Mouse (Mus musculus): ENCODE data around the gene Trp53i13. TPM values are rescaled to one million over a fixed set of nuclear protein-coding genes. Genes with fewer than 3 reads are reported as not detected.

Gene Trp53i13
- total RNA-seq, 2 experiments from 2014 or later = 3.6 to 5.0 TPM

DNA sequence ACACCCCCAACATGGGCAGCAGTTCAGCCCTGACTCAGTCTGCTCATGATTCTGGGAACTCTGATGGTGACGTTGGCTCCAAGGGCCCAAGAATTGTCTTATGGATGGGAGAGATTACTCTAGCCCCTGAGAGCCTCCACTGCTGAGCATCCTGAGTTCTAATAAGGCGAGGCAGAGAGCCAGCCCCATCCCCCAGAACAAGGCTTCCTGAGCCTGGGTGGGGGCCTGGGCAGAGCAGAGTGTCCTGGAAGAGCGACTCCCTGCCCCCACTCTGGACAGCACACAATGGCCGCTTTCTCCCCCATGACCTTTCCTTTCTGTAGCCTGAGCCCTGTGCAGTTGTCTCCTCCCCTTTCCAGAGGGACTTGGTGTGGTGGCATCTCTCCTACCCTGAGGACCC, 17.9 kb downstream of the Trp53i13 start:
- intact Hi-C loops (cut with DNase I) = loop anchor here (10.0 kb wide), 1 partner anchor 487 kb away; the partner anchor contains the start of gene Phf12
- no peak for DNase-seq (ENCODE audit: extremely low spot score in 1 of 2, low spot score in 2 of 2)
- no peak overlapping the region for H3K4me3 ChIP-seq
- peak overlapping the region; percentile 84 for H3K27ac ChIP-seq
- TF ChIP-seq CTCF (IDR thresholded peaks at IDR 0.05) = no peak

DNA sequence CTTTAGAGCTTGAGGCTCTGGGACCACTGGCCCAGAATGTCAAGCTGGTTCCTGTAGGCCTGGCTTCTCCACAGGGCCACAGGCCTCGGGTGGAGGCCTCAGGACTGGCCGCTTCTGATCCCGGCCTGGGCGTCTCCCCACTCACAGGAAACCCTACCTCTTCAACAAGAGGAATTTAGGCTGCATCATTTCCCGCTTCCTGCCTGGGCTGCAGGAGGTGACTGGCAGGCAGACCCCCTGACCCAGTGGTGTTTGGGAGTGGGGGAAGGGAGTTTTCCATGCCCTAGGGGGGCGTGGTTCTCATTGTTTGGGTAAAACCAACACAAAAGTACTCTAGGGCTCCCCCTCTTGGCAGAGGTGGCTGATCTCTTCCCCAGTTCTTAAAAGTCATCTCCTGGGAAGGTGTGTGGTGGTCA, 18.4 kb downstream of the Trp53i13 start:
- DNase-seq (ENCODE audit: extremely low spot score in 1 of 2, low spot score in 2 of 2) = no peak
- Histone ChIP-seq H3K27ac (peak overlapping the region; percentile 84), H3K4me3 (no peak overlapping the region)
- intact Hi-C loops (cut with DNase I) = loop anchor here (10.0 kb wide), 1 partner anchor 487 kb away; the partner anchor contains the start of gene Phf12
- TF ChIP-seq CTCF (IDR thresholded peaks at IDR 0.05) = peak; percentile 60

DNA sequence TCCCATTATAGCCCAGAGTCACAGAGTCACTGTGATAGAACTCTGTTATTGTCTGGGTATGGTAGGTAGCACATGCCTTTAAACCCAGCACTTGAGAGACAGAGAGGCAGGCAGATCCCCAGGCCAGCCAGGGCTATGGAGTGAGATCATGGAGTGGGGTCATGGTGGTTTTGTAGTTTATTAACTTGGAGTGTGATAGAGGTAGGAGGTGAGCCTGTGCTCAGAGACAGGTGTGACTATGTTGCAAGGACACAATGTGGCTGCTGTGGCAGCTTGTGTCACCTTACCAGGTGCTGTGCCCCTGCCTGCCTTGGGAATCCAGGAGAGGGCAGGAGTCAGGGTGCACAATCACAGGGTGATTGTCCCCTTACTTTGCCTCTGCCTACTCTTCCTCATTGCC, 20.3 kb downstream of the Trp53i13 start:
- no peak overlapping the region for H3K4me3 ChIP-seq
- intact Hi-C loops (cut with DNase I) = loop anchor here (10.0 kb wide), 1 partner anchor 489 kb away; the partner anchor contains the start of gene Phf12
- no peak overlapping the region for H3K27ac ChIP-seq
- TF ChIP-seq CTCF (IDR thresholded peaks at IDR 0.05) = no peak
- no peak for DNase-seq (ENCODE audit: extremely low spot score in 1 of 2, low spot score in 2 of 2)

DNA sequence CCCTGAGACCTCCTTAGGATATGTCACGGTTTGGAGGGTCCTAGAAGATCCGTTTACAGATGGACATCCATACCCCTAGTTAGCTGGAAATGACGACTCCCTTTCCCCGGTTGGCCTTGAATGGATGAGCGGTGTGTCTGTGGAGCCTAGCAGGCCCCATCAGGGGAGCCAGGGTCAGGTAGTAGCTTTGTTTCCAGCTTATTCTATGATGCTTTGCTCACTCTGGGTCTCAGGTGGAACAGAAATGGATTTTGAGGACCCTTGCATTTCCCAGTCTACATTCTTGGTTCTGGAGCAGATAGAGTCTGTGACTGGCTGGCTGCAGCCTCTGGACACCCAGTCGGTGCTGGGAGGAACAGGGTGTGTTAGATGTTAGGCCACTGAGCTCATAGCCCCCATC, 21.0 kb downstream of the Trp53i13 start:
- intact Hi-C loops (cut with DNase I) = loop anchor here (5.0 to 10.0 kb wide), 2 partner anchors 113 to 490 kb away; partner anchors contain the start of genes Phf12 and Taok1
- no peak for DNase-seq (ENCODE audit: extremely low spot score in 1 of 2, low spot score in 2 of 2)
- no peak for TF ChIP-seq CTCF (IDR thresholded peaks at IDR 0.05)
- Histone ChIP-seq H3K27ac (peak overlapping the region; percentile 93), H3K4me3 (peak overlapping the region; percentile 80)

GRCm38 (mm10) chr11:77494344-77494676, 21.5 kb downstream of the Trp53i13 start:
- no peak for TF ChIP-seq CTCF (IDR thresholded peaks at IDR 0.05)
- Histone ChIP-seq H3K27ac (peak overlapping the region; percentile 93), H3K4me3 (peak overlapping the region; percentile 80)
- intact Hi-C loops (cut with DNase I) = loop anchor here (5.0 to 10.0 kb wide), 2 partner anchors 113 to 490 kb away; partner anchors contain the start of genes Phf12 and Taok1
- no peak for DNase-seq (ENCODE audit: extremely low spot score in 1 of 2, low spot score in 2 of 2)

DNA sequence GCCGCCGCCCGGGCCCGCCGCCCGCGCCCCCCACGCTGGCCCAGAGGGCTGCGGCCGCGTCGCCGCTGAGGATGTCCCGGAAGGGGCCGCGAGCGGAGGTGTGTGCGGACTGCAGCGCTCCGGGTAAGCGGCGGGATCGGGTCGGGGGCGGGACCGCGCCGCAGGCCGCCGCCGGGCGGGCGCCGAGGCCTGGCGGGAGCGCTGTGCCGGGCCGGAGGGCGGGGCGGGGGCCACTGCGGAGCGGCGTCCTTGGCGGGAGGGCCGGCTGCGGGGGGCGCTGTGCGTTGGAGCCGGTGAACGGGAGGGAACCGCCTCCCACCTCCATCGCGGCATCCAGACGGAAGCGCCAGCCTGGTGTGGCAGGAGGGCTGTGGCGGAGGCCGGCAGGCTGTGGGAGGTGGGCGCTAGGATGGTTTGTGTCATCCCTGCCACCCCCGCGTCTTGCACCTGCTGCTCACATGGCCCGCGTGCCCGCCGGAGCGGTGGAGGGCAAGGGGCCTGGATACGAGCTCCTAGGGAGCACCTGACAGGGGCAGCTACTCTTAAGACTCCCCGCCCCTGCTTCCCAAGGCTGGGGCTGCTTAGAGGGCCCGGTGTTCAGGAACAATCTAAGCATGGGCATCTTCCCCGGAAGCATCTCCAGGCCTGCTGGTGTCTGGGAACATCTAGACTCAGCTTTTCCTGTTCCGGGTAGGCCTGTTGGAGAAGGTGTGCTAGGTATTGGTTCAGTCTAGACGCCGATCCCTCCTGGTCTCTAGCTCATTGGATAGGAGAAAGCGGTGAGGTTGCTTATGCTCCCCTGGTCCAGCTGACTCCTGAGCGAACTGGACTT, 22.1 kb downstream of the Trp53i13 start, which contains the start of gene Git1:
Git1 (plus strand) TSS at position 51 of the 832 bp plus-strand sequence.
- no peak; the same call in 1 of the 2 replicates for TF ChIP-seq CTCF (IDR thresholded peaks at IDR 0.05)
- peak within 1 kb of the TSS; percentile 98 for H3K27ac ChIP-seq
- DNase-seq (ENCODE audit: extremely low spot score in 1 of 2, low spot score in 2 of 2) = peak; percentile 67 to 73
- H3K4me3 ChIP-seq = peak within 1 kb of the TSS; percentile 80
- intact Hi-C loops (cut with DNase I) = loop anchor here (5.0 to 10.0 kb wide), 2 partner anchors 114 to 491 kb away; partner anchors contain the start of genes Phf12 and Taok1

GRCm38 (mm10) chr11:77492911-77493332, 22.9 kb downstream of the Trp53i13 start:
- TF ChIP-seq CTCF (IDR thresholded peaks at IDR 0.05) = no peak; the same call in 1 of the 2 replicates
- DNase-seq (ENCODE audit: extremely low spot score in 1 of 2, low spot score in 2 of 2) = peak; percentile 94 to 95
- H3K4me3 ChIP-seq = peak overlapping the region; percentile 80
- peak overlapping the region; percentile 98 for H3K27ac ChIP-seq
- intact Hi-C loops (cut with DNase I) = loop anchor here (5.0 to 10.0 kb wide), 2 partner anchors 114 to 492 kb away; partner anchors contain the start of genes Phf12 and Taok1

DNA sequence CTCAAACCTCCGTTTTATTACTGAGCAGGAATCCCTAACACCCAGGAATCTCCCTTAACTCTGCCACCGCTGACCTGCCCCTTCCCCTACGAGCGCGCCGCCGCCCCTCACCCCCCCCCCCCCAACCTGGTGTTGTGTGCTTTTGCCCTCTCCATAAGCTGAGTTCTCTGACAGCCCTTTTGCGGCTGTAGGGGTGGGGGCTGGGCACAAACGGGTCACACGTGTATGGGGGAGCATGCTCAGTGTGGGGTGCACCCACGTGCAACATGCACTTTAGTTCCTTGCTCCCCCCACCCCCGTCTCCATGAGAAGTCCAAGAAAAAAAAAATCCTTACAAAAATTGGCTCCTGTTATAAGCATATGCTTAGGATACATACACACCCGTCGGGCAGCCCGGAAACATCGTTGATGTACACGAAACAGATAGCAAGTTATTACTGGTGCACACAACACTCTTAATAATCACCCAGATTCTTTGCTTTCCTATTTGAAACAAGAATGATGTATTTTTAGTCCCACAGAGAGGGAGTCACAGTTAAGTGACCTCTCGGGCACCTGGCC, 23.4 kb downstream of the Trp53i13 start:
- TF ChIP-seq CTCF (IDR thresholded peaks at IDR 0.05) = no peak
- no peak for DNase-seq (ENCODE audit: extremely low spot score in 1 of 2, low spot score in 2 of 2)
- peak overlapping the region; percentile 80 for H3K4me3 ChIP-seq
- H3K27ac ChIP-seq = peak overlapping the region; percentile 98
- intact Hi-C loops (cut with DNase I) = loop anchor here (5.0 to 10.0 kb wide), 2 partner anchors 115 to 492 kb away; partner anchors contain the start of genes Phf12 and Taok1

GRCm38 (mm10) chr11:77491502-77492291, 24.1 kb downstream of the Trp53i13 start:
- Histone ChIP-seq H3K4me3 (peak overlapping the region; percentile 80), H3K27ac (peak overlapping the region; percentile 98)
- peak; percentile 61 for DNase-seq (ENCODE audit: extremely low spot score in 1 of 2, low spot score in 2 of 2)
- intact Hi-C loops (cut with DNase I) = loop anchor here (1.0 to 10.0 kb wide), 4 partner anchors 10 to 493 kb away; partner anchors contain the start of genes Phf12 and Taok1
- no peak for TF ChIP-seq CTCF (IDR thresholded peaks at IDR 0.05)

DNA sequence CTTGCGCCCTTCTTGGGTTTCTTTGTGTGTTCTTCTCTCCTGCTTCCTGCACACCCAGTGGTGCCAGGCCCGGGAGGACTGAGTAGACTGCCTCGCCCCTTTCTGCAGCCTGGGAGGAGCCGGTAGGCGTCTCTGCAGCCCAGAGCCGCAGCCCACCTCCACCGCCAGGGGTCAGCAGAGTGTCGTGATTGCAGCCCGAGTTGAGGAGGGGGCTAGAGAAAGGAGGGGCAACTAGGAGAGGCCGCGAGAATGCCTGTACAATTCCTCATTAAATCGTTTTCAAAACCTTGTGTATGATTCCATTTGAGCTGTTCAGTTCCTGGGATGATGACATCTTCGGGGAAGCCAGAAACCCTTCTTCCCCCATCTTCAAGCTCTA, 24.7 kb downstream of the Trp53i13 start:
- peak; percentile 95 for TF ChIP-seq CTCF (IDR thresholded peaks at IDR 0.05)
- Histone ChIP-seq H3K4me3 (peak overlapping the region; percentile 80), H3K27ac (peak overlapping the region; percentile 98)
- peak; percentile 86 to 89 for DNase-seq (ENCODE audit: extremely low spot score in 1 of 2, low spot score in 2 of 2)
- intact Hi-C loops (cut with DNase I) = loop anchor here (1.0 to 10.0 kb wide), 4 partner anchors 10 to 494 kb away; partner anchors contain the start of genes Phf12 and Taok1

- intact Hi-C loops (cut with DNase I) = loop anchor here (2.0 to 10.0 kb wide), 3 partner anchors 117 to 494 kb away; partner anchors contain the start of genes Phf12 and Taok1
- H3K4me3 ChIP-seq = peak overlapping the region; percentile 80
- no peak for TF ChIP-seq CTCF (IDR thresholded peaks at IDR 0.05)
- peak overlapping the region; percentile 98 for H3K27ac ChIP-seq
- no peak for DNase-seq (ENCODE audit: extremely low spot score in 1 of 2, low spot score in 2 of 2)
Measured at GRCm38 (mm10) chr11:77490451-77490850, 25.3 kb downstream of the Trp53i13 start.

All from left cerebral cortex, adult 2 months (tissue).